Mouse (Mus musculus): ENCODE measurements around the gene Tnnc1. TPM values are rescaled to one million over a fixed set of nuclear protein-coding genes. Genes with fewer than 3 reads are reported as not detected.
A peak's percentile ranks its signal among the peaks of the same experiment; 100 is the strongest.

The Tnnc1 gene
- total RNA-seq, 2 experiments from 2014 or later: 197 to 292 TPM

DNA sequence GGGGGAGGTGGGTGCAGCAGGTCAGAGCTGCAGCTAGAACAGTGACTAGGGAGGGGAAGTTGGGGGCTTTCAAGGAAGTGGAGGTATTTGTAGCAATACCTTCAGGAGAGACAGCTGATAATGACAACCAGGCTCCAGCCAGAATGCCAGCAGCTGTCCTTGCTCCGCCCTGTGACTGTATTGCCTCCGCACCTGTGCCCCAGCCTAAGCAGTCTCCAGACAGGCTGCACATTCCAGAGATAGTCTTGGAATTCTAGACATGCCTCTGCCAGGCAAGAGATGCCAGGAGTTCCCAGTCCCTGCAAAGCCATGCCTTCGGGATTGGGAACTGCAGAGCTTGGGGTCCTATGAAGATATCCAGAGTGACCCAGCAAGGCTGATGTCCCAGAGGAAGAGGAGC is 4.4 kb downstream of the Tnnc1 start:
- DNase-seq: no peak

DNA sequence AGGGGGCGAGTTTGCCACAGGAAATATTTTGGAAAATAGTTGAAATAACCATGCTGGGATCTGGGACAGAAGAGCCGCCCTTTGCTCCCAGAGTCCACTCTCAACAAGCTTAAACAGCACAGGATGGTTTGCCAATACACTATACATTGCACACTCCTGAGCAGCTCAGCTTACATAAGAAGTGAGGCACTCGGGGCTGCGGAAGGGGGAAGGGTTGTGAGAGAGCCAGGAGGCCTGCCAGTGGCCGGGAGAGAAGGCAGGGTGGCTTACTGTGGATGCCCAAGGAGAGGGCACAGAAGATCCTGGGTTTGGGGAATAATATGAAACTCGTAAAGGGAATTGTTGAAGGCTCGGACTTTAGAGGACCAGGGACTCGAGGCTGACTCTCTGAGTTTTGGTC is 5.8 kb downstream of the Tnnc1 start:
- no peak for DNase-seq

DNA sequence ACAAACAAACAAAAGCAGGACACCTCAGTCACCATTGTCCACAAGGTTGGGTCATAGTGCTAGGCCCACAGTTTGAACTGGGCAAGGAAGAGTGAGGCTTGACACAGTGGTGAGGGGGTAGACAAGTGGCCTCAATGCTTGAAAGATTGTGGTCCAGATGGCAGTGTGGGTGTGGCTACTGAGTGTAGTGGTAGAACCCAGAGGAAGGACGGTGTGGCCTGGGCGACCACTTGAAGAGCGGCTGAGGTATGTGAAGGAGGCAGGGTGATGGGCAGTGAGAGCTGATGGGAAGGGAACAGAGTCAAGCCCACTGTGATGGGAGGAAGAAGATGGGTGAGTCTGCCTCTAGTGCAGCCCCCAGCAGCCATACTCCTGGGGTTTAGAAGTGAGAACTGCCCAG is 6.6 kb downstream of the Tnnc1 start:
- DNase-seq: no peak

DNA sequence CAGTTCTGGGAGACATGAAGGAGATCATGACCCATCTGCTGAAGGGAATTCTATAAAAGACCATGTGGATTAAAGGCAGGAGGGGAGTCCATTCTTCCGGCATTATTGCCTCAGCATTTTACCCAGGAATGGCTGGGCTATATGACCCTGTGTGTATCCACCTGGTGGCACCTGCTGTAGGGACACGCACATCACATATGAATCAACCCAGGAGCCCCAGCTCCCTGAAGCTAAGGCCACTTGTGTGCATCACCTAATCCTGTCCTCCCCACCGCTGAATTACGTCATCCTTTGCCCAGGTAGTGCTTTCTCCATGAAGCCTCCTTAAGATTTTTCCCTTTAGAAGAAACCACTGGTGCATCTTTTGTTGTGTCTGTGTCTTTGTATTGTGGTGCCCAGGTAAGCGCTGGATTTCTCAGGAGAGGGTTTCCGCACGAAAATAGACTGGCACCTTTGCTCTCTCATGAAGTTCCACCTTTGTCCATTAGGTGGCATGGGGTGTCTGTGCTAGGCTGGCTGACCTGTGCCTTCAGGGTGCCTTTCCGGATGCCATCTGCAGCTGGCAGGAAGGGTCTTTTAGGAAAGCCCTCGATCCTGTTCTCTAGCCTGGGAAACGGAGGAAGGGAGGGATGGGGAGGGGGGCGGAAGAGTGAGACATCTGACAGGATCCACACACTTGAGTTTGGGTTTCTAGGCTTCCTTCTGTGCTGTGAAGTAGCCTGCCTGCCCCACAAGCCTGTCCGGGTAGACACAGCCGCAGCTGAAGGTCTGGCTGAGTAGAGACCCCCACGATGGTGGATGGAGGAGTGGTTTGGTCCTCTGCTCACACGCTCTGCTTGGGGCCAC is 7.3 kb downstream of the Tnnc1 start:
- DNase-seq: peak; percentile 56

DNA sequence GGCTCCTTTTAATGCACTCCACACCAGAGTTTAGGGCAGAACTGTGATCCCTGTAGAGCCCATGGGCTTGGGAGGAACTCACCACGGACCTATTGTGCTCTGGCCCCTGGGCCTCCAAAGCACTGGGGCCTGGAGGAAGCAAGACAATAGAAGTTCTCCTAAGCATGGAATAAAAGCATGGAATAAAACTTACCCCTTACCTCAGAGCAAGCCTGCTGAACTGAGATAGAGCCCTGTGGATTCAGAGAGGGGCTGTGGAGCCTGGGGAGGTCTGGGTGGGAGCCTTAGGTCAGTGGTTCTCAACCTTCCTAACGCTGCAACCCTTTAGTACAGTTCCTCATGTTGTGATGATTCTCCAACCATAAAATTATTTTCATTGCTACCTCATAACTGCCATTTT is 8.7 kb downstream of the Tnnc1 start, which contains the start of gene Nisch:
Gene Nisch (minus strand): TSS at position 101 of the 400 bp plus-strand sequence.
- no peak for DNase-seq

DNA sequence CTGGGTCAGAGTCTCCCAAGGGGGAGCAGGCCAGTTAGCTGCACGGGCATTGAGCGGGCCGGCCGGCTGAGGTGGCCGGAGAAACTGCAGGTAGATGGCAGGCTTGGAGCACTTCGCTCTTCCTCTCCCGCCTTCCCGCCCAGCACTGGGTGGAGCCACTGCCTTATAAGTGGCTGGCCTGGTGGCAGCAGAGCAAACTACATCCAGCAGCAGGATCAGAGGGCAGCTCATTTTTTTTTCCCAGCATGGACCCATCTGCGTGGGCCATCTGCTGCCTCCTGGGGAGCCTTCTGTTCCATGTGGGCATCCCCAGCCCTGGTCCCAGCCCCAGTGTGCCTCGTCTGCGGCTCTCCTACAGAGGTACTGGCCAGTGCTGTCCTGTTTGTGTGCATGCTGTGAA is 9.6 kb downstream of the Tnnc1 start, which contains the start of gene Sema3g:
Gene Sema3g (plus strand): TSS at position 195 of the 400 bp plus-strand sequence.
- peak; percentile 54 for DNase-seq

DNA sequence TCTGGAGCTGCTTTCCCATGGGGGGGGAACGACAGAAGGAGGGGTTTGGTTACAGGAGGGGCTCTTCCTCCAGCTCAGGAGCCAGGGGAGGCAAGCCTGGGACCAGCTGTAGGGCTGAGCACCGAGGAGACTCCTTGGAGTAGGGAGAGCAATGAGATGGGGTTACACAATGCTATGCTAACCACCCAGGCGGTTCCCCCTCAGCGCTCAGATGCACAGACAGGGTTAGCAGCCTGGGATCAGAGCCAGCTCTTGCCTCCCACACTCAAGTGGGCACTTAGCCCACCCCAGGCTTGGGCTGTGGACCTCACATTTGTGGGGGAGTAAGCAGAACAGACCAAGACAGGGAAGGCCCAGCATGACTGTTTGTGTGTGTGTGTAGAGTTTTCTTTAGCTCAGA is 18.9 kb downstream of the Tnnc1 start:
- DNase-seq: peak; percentile 48

DNA sequence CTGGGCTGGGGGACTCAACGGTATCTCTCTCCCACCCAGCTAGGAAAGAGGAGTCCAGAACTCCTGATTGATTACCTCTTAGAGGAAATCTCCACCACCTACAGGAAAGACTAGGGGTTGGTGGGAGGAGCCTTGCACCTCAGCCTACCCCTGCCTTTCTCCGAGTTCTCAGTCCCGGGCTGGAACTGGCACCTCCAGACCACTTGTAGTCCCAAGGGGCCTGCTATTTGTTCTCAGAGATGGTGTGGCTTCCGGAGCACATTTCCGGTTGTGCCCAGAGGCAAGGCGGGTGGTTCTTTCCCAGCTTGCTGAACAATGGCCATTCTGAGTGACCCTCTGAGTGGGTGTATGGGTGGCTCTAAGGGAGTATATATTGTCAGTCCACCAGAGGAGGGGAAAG is 20.1 kb downstream of the Tnnc1 start:
- no peak for DNase-seq

DNA sequence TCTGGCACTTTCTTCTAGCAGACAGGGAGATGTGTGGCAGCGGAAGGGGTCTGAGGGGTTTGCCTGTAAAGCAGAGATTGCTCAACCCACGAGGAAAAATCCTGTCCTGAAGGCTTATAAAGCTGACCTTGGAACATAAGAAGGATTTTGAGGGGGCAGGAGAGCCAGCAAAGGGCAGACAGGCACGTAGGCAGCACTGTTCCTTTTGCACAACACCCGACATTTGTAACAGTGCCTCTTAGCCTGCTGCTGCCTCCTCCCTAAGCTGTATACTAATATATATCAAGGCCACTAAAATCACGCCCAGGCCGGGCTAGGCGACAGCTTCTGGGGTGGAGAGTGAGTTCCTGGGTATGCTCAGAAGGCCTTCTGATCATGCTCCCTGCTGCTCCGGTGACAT is 22.3 kb downstream of the Tnnc1 start:
- DNase-seq: no peak

DNA sequence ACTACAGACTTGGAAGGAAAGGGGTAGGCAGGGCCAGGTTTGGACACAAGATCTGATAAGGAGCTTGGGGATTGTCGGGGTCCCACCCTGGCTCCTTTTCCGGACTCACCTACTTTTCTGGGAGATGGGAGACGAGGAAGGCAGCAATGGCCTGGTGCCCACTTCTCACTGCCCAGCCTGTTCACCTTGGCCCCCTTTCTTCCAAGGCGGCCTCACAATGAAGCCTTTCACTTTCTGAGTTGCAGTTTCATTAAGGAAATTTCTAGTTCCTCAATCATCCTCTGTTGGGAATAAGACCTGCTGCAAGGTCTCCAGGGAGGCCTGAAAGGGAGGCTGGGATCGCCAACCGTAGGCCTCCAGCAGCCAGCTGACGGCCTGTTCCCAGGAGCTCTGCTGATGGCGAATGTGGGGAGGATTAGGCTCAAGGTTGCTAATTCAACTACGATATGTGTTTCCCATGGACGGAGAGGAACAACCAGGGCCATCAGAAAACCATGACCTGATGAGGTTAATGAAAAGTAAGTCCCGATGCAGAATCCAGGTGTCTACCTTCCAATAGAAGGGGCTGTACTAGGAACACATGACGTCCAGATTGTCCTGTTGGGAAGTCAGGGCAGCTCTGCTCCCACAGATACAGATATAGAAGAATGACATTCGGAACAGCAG is 24.4 kb downstream of the Tnnc1 start:
- DNase-seq: no peak

DNA sequence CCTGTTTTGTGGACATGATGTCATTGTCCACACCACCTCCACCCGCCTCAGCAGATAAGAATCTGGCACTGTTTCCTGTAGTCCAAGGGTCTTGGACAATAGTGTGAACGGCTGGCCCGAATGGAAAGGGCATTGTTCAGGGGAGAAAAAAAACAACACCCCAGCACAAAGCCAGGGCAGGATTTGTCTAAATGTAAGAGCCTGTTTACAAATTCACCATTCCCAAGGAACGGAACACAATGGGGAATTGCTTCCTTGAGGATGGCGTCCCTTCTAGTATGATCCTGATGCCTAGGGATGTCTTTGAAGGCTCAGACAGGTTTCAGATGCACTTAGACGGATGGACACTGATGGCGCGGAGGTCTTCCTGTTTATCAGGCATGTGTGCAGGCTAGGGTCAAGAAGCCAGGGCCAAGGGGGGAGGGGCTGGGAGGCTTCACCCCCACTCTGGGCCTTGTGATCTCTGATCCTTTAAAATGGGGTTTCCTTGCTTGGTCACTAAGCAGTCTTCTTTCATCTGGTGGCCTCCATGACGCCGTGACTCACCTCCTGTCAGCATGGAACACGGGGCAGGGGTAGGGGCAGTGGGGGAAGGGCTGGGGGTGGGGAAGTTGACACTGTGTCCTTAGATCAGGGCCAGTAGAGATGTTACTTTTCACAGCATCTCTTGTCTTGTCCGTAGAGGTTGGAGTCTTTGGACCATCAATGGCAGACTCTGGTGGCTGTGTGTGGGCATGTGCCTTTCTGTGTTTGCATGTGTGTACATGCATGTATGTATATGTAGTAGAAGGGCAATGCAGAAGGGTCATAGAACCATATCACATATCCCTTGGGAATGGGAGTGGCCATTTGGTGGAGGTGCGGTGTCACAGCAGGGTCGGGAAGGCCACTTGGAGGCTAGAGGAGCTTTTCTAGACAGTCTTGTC is 25.2 kb downstream of the Tnnc1 start:
- no peak for DNase-seq

DNA sequence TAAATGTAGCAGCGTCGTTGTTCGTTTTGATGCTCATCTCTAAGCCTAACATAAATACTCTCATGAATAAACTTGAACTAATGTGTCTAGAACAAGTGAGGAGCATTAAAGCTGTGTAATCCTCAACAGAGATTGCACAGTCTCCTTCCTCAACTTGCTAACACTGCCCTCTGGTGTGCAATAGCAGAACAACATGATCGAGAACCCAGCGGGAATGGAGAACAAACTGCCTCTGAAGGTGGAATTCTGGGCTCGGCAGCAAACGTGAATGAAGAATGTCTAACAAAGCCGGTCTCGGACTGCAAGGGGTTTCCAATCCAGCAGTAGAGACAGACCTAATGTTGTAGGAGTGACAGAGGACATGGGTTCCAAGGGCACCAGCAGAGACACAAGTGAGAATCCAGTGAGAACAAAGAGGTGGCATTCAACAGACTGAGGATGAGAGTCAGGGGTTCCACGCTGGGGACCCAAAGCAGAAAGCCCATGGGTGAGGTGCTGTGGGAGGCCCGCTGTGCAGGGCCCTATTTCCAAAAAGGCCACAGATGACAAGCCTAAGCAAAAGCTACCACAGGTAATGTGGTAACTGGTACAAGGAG is 26.0 kb downstream of the Tnnc1 start:
- peak; percentile 82 for DNase-seq

DNA sequence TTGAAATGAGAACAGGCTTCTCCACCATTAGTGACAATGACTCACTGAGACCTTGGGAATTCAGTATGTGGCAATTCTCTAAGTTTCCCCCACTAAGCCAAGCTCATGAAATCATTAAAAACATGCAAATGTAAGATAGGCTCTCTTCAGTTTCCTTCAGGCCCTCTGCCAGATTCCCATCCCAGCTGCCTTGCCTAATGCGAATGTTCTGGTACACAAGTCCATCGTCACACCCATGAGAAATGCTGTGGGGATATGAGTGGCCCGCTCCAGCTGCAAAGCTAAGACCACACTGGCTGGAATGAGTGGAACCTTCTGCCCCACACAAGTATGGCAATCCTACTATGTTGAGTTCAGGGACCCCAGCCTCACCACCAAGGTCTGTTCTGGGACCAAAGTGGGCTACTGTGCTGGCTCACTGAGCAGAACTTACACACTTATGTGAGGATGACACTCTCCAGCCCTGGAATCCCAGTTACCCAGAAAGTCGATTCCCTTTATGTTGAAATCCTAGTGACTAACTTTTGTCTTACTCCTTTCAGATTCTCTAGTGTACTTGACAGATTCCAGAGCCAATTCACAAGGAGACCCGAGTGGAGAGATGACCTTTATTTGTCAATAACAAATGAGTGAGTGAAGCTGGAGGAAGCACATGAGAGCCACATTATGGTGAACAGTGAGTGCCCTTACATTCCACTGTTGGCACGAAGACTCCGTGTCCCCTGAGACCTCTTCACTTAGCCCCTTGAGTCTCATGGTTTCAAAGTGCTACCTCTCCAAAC is 29.2 kb downstream of the Tnnc1 start:
- peak; percentile 42 for DNase-seq

DNA sequence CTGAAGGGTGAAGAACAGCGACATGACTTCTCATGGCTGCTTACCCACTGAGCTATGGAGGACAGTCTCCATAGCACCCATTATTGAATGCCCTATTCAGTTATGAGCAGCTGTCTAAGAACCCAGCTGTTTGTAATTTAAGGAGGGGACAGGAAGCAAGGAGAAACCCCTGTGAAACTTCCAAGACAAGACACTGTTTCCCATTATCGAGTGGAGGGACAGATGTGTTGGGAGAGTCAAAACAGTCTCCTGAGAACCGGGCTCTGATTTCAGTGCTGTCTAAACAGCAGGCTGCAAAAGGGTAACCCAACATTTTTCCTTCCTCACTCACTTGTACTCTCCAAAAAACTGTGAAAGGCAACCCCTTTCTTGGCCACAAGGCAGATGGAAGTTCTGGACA is 32.4 kb downstream of the Tnnc1 start:
- no peak for DNase-seq

DNA sequence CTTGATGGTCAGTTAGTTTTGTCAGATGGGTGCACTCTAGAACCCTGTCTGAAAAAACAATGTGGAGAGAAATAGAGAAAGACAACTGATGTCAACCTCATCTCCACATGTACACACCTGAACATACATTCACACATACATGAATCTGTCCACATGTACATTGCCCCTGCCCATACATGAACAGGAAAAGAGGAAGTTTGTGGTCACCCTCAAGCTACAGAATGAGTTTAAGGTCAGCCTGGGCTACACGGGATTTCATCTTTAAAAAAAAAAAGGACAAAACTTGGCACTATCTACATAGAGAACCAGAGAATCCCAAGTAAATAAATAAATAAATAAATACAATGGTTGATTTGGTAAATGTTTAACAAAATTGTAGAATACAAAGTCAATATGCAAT is 36.7 kb downstream of the Tnnc1 start:
- DNase-seq: no peak

DNA sequence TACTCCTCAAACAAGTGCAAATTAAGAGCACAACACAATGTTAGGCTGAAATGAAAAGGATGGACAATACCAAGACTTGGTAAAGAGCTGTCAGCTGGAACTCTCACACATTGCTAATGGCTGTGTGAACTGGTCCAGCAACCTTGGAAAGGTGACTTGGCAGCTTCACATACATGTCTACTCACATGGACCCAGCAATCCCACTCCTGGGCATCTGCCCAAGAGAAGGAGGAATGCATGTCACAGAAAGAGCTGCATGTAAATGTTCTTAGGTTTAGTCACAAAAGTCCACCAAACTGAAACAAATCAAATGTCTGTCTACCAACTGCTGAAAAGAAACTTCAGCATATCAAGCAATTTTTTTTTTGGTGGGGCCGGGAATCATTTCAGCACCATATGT is 37.8 kb downstream of the Tnnc1 start:
- no peak for DNase-seq

DNA sequence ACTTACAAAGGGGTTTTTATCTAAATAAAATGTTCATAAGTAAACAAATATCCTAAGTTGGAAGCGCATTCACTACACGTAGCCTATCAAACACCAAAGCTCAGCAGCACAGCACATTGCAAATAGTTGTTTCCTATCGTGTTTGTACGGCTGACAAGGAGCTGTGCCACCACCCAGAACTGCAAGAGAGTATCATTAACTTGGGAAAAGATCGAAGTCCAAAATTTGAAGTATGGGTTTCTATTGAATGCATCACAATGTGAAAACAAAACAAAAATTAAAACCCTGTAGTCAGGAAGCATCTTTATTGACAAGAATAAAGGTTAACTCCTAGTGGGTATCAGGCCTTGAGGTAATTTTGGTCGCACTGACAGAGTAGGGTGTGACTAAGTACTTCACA is 40.3 kb downstream of the Tnnc1 start:
- DNase-seq: no peak

DNA sequence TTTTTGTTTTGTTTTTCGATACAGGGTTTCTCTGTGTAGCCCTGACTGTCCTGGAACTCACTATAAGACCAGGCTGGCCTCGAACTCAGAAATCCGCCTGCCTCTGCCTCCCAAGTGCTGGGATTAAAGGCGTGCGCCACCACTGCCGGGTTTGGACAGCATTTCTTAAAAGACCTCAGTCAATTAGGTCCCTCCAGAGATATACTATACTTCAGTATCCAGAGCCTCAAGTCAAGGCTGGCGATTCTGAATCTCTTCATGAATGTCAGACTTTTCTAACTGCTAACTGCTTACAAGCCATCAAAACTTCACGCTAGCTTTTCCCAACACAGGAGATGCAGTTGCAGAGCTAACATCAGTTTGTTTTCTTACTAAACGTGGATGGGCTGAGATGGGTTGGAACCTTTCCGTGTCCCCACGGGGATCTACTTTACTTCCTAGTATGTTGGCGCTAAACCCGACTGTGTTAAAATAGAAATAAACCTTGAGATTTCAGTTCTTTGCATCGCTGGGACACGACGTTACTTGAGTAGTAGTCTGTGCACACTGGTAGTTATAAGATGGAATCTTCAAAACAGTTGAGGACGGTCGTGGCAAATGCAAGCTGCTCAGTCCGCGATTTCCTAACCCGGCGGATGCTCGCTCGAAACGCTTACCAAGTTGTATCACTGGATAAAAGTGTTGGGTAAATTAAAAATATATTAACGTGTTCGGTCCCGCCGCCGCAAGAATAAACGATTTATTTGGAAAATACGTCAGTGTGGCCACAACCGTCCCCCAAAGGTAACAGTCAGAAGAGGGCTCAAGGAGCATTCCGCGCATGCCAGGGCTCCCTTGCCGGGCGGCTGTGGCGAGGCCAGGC is 42.3 kb downstream of the Tnnc1 start:
- no peak for DNase-seq

DNA sequence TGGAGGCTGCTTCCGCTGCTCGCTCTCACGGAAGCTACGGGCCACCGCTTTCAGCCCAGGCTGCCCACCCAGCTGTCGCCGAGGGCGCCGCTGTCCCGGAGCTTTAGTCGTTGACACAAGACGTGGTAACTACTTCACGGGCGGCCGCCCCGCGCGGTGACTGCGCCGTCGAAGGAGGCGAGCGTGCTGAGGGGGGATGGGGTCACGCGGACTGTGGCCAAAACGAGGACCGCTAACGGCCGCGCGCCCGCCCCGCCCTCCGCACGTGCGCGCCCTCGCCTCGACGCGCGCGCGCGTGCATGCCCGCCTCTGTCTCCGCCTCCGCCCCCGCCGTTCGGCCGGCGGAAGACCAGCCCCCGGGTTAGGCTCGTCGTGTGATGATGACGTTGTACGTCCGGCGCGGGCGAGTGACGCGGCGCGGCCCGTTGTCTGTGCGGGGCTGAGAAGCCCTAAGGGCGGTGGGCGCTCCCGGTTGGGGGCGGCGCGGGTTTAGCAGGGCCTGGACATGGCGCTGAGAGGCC is 43.0 kb downstream of the Tnnc1 start, which contains the start of the genes Phf7 and Bap1:
Gene Phf7 (minus strand): TSS at position 234 of the 521 bp plus-strand sequence.
Gene Bap1 (plus strand): TSS at position 367 of the 521 bp plus-strand sequence.
- DNase-seq: peak; percentile 98

DNA sequence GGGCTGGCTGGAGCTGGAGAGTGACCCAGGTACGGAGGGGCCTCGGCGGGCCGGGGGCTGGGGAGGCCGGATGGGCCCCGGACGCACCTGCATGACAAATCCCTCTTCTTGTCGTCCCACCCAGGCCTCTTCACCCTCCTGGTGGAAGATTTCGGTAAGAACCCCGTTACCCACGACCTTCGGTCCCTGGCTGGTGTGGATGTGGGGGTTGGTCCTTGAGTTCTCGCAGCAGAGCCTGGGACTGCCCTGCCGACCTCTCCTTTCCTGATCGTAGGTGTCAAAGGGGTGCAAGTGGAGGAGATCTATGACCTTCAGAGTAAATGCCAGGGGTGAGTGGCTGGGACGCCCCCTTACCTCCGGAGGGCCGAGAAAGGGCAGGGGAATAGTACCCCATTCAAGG is 43.5 kb downstream of the Tnnc1 start:
- DNase-seq: no peak

All from gastrocnemius, postnatal 10 days (tissue).